Mouse (Mus musculus): ENCODE measurements around the gene Ten1. TPM values are rescaled to one million over a fixed set of nuclear protein-coding genes. Genes with fewer than 3 reads are reported as not detected.

Ten1 gene
- polyA plus RNA-seq, 1 experiment from 2014 or later: 22.8 TPM

- H3K27ac ChIP-seq (ENCODE audit: low read depth): peak overlapping the region; percentile 61
- no peaks in the 10 kb centered on the region for H3K9me3 ChIP-seq (ENCODE audit: low read length)
These were observed 4.5 kb downstream of the Ten1 start for GRCm38 (mm10) chr11:116203150-116203549.

GRCm38 (mm10) chr11:116206678-116207077, 8.0 kb downstream of the Ten1 start:
- Histone ChIP-seq H3K4me3 (ENCODE audit: low read depth, low read length) (no peak overlapping the region), H3K4me1 (ENCODE audit: insufficient read depth) (peaks cover 4% of the 10 kb centered on the region; the same call in 1 of the 2 replicates), H3K27ac (ENCODE audit: low read depth) (no peak overlapping the region), H3K4me2 (ENCODE audit: low read depth, low read length) (no peak overlapping the region), H3K27me3 (ENCODE audit: insufficient read depth, low read length) (no peaks in the 10 kb centered on the region), H3K9ac (replicated peaks) (no peak overlapping the region), H3K36me3 (replicated peaks; ENCODE audit: insufficient read depth, low read length) (no peaks in the 10 kb centered on the region), H3K9me3 (ENCODE audit: low read length) (no peaks in the 10 kb centered on the region)
- WGBS (ENCODE audit: insufficient replicate concordance): 72% methylated on average over 4 of the region's 4 CpGs
- TF ChIP-seq EP300 (IDR thresholded peaks at IDR 0.05; ENCODE audit: low read depth) (no peak), CTCF (IDR thresholded peaks at IDR 0.05; ENCODE audit: low read depth) (no peak)
- DNase-seq (no peak), ATAC-seq (no peak)

More at GRCm38 (mm10) chr11:116203150-116203549, 4.5 kb downstream of the Ten1 start:
- Histone ChIP-seq H3K27me3 (ENCODE audit: insufficient read depth, low read length) (no peaks in the 10 kb centered on the region), H3K4me2 (ENCODE audit: low read depth, low read length) (no peak overlapping the region), H3K4me3 (ENCODE audit: low read depth, low read length) (no peak overlapping the region), H3K36me3 (replicated peaks; ENCODE audit: insufficient read depth, low read length) (no peaks in the 10 kb centered on the region), H3K9ac (replicated peaks) (no peak overlapping the region), H3K4me1 (ENCODE audit: insufficient read depth) (peaks cover 19% of the 10 kb centered on the region)
- no peak for TF ChIP-seq CTCF (IDR thresholded peaks at IDR 0.05; ENCODE audit: low read depth)
- WGBS (ENCODE audit: insufficient replicate concordance): 82% methylated on average over 3 of the region's 3 CpGs
- ATAC-seq (no peak), DNase-seq (no peak)

GRCm38 (mm10) chr11:116208660-116209059, 10.0 kb downstream of the Ten1 start:
- no peaks in the 10 kb centered on the region for H3K9me3 ChIP-seq (ENCODE audit: low read length)
- no peak overlapping the region for H3K4me3 ChIP-seq (ENCODE audit: low read depth, low read length)
- H3K27ac ChIP-seq (ENCODE audit: low read depth): no peak overlapping the region
- ATAC-seq: no peak
- H3K36me3 ChIP-seq (replicated peaks; ENCODE audit: insufficient read depth, low read length): no peaks in the 10 kb centered on the region
- H3K4me2 ChIP-seq (ENCODE audit: low read depth, low read length): no peak overlapping the region
- H3K4me1 ChIP-seq (ENCODE audit: insufficient read depth): peaks cover 2% of the 10 kb centered on the region; the same call in 1 of the 2 replicates
- no peak for DNase-seq
- H3K9ac ChIP-seq (replicated peaks): no peak overlapping the region
- 80% methylated on average over 3 of the region's 3 CpGs for WGBS (ENCODE audit: insufficient replicate concordance)
- no peaks in the 10 kb centered on the region for H3K27me3 ChIP-seq (ENCODE audit: insufficient read depth, low read length)
- TF ChIP-seq EP300 (IDR thresholded peaks at IDR 0.05; ENCODE audit: low read depth) (no peak), CTCF (IDR thresholded peaks at IDR 0.05; ENCODE audit: low read depth) (no peak)

GRCm38 (mm10) chr11:116209257-116209656, 10.6 kb downstream of the Ten1 start:
- H3K4me1 ChIP-seq (ENCODE audit: insufficient read depth): peaks cover 2% of the 10 kb centered on the region; the same call in 1 of the 2 replicates
- H3K9me3 ChIP-seq (ENCODE audit: low read length): no peaks in the 10 kb centered on the region
- H3K9ac ChIP-seq (replicated peaks): no peak overlapping the region
- H3K36me3 ChIP-seq (replicated peaks; ENCODE audit: insufficient read depth, low read length): no peaks in the 10 kb centered on the region
- TF ChIP-seq CTCF (IDR thresholded peaks at IDR 0.05; ENCODE audit: low read depth): no peak
- DNase-seq (no peak), ATAC-seq (peak; percentile 22; the same call in 1 of the 2 replicates)
- H3K27ac ChIP-seq (ENCODE audit: low read depth): peak overlapping the region; percentile 57; the same call in 1 of the 2 replicates
- WGBS (ENCODE audit: insufficient replicate concordance): 69% methylated on average over 8 of the region's 8 CpGs
- H3K4me3 ChIP-seq (ENCODE audit: low read depth, low read length): no peak overlapping the region
- H3K4me2 ChIP-seq (ENCODE audit: low read depth, low read length): no peak overlapping the region
- no peaks in the 10 kb centered on the region for H3K27me3 ChIP-seq (ENCODE audit: insufficient read depth, low read length)

- ATAC-seq (peak; percentile 77), DNase-seq (peak; percentile 31)
- Histone ChIP-seq H3K4me2 (ENCODE audit: low read depth, low read length) (no peak overlapping the region), H3K4me3 (ENCODE audit: low read depth, low read length) (no peak overlapping the region), H3K9me3 (ENCODE audit: low read length) (no peaks in the 10 kb centered on the region), H3K9ac (replicated peaks) (no peak overlapping the region), H3K27me3 (ENCODE audit: insufficient read depth, low read length) (no peaks in the 10 kb centered on the region), H3K27ac (ENCODE audit: low read depth) (peak overlapping the region; percentile 84), H3K36me3 (replicated peaks; ENCODE audit: insufficient read depth, low read length) (no peaks in the 10 kb centered on the region), H3K4me1 (ENCODE audit: insufficient read depth) (peaks cover 2% of the 10 kb centered on the region; the same call in 1 of the 2 replicates)
- TF ChIP-seq CTCF (IDR thresholded peaks at IDR 0.05; ENCODE audit: low read depth): no peak
- TF ChIP-seq EP300 (IDR thresholded peaks at IDR 0.05; ENCODE audit: low read depth): peak; percentile 67; the same call in 1 of the 2 replicates
- WGBS (ENCODE audit: insufficient replicate concordance): 45% methylated on average over 5 of the region's 5 CpGs
These were observed 12.0 kb downstream of the Ten1 start for GRCm38 (mm10) chr11:116210696-116211095.

GRCm38 (mm10) chr11:116212847-116213246, 14.2 kb downstream of the Ten1 start:
- Histone ChIP-seq H3K9me3 (ENCODE audit: low read length) (no peaks in the 10 kb centered on the region), H3K27me3 (ENCODE audit: insufficient read depth, low read length) (no peaks in the 10 kb centered on the region), H3K9ac (replicated peaks) (no peak overlapping the region), H3K4me3 (ENCODE audit: low read depth, low read length) (no peak overlapping the region), H3K27ac (ENCODE audit: low read depth) (no peak overlapping the region), H3K36me3 (replicated peaks; ENCODE audit: insufficient read depth, low read length) (no peaks in the 10 kb centered on the region), H3K4me1 (ENCODE audit: insufficient read depth) (peaks cover 3% of the 10 kb centered on the region; the same call in 1 of the 2 replicates), H3K4me2 (ENCODE audit: low read depth, low read length) (no peak overlapping the region)
- WGBS (ENCODE audit: insufficient replicate concordance): 73% methylated on average over 6 of the region's 6 CpGs
- DNase-seq (peak; percentile 16), ATAC-seq (peak; percentile 24; the same call in 1 of the 2 replicates)
- no peak for TF ChIP-seq CTCF (IDR thresholded peaks at IDR 0.05; ENCODE audit: low read depth)
- TF ChIP-seq EP300 (IDR thresholded peaks at IDR 0.05; ENCODE audit: low read depth): no peak
